Mouse (Mus musculus) erythroblast, embryonic 14.5 days (primary cell): ENCODE data around the gene Clic4.

ENCODE experiments used
- GATA1 ChIP-seq: IDR thresholded peaks from 2 replicates; pipeline ENCODE4 v1.6.1; 2012; ENCODE audit warnings: low read length, inconsistent platforms, mixed read lengths
- TAL1 ChIP-seq: IDR thresholded peaks from 3 replicates; pipeline ENCODE4 v1.6.1; 2012; ENCODE audit warnings: low read length, inconsistent platforms, mixed read lengths

GRCm38 (mm10) chr4:135256536-135257450 is 15.8 kb downstream of the Clic4 start:
- TF ChIP-seq TAL1 = no peak
- TF ChIP-seq GATA1 = no peak
